25 mouse cellular contexts compared by ENCODE assay signal in genomic region chr2:132860435-132860834, GRCm38 (mm10). TPM values are rescaled to one million over a fixed set of nuclear protein-coding genes. Genes with fewer than 3 reads are reported as not detected.
A peak's percentile ranks its signal among the peaks of the same experiment; 100 is the strongest.
DNase-seq lines count a peak whose midpoint lies in the region; ATAC-seq and TF ChIP-seq lines count a peak whose summit lies in the region.
"Had no signal": no experiment of that assay in that cellular context is flagged by ENCODE, and none has a peak within 500 bp of the region (broad histone marks: within the 10 kb centered on the region; RNA-seq: fewer than 3 reads in every experiment).

No protein-coding gene starts in this region.

- no peak overlapping the region for H3K4me3 ChIP-seq in heart, embryonic 11.5 days (ENCODE audit: low read depth, low read length)
- H3K4me3 ChIP-seq: forebrain, embryonic 10.5 days; gastrocnemius, adult 2 months; heart, embryonic 13.5 days had no signal

- H3K4me1 ChIP-seq in heart, embryonic 11.5 days (ENCODE audit: control insufficient read depth, insufficient read depth, low read length): no peaks in the 10 kb centered on the region
- H3K4me1 ChIP-seq: forebrain, embryonic 10.5 days had no signal

- no peaks in the 10 kb centered on the region for H3K36me3 ChIP-seq in heart, embryonic 11.5 days (ENCODE audit: control insufficient read depth, insufficient read depth, low read length)

- TF ChIP-seq CTCF in brain, embryonic 14.5 days (IDR thresholded peaks at IDR 0.05; ENCODE audit: borderline replicate concordance, extremely low read depth, insufficient read depth, insufficient read length): no peak

- DNase-seq in frontal cortex, postnatal 14 days (ENCODE audit: low spot score in 2 of 2): no peak
- peak; percentile 71 for DNase-seq in 3T3-L1 (ENCODE audit: low read depth, low spot score)
- DNase-seq in brain, embryonic 14.5 days (ENCODE audit: low read depth): peak; percentile 7
- no peak for DNase-seq in right cerebral cortex, postnatal 4 days
- DNase-seq: adrenal gland, adult 2 months; adrenal gland, postnatal 14 days; cerebellum, adult 18-20 months; cerebellum, adult 9-10 months; cerebellum, postnatal 14 days; gastrocnemius, adult 2 months; gastrocnemius, postnatal 14 days; heart, adult 18-20 months; heart, postnatal 14 days; heart, postnatal 4 days; kidney, adult 2 months had no signal

- no peaks in the 10 kb centered on the region for H3K9me3 ChIP-seq in heart, embryonic 11.5 days (replicated peaks; ENCODE audit: control insufficient read depth, low read length)
- H3K9me3 ChIP-seq: forebrain, embryonic 10.5 days; heart, embryonic 13.5 days had no signal

- no peaks in the 10 kb centered on the region for H3K27me3 ChIP-seq in heart, embryonic 11.5 days (ENCODE audit: control insufficient read depth, insufficient read depth, low read length)
- H3K27me3 ChIP-seq: heart, embryonic 13.5 days had no signal

- no peak overlapping the region for H3K9ac ChIP-seq in heart, embryonic 11.5 days (ENCODE audit: low read depth, low read length)
- H3K9ac ChIP-seq: heart, embryonic 13.5 days; hindbrain, embryonic 14.5 days had no signal

- no peak for TF ChIP-seq POLR2A in brain, embryonic 14.5 days (IDR thresholded peaks at IDR 0.05; ENCODE audit: borderline replicate concordance, extremely low read depth, insufficient read depth, insufficient read length, poor library complexity, severe bottlenecking)

- H3K27ac ChIP-seq in heart, embryonic 11.5 days (ENCODE audit: low read depth, low read length): no peak overlapping the region
- H3K27ac ChIP-seq: forebrain, embryonic 10.5 days; gastrocnemius, adult 2 months; heart, embryonic 13.5 days; hindbrain, embryonic 14.5 days; hindbrain, postnatal 0 days had no signal

- ATAC-seq in frontal cortex, adult (ENCODE audit: low TSS enrichment): peak; percentile 67
- ATAC-seq in heart, embryonic 11.5 days (replicated peaks; ENCODE audit: insufficient number of reproducible peaks, low FRiP score, low TSS enrichment): no peak
- ATAC-seq: forebrain, embryonic 14.5 days; hindbrain, postnatal 0 days; inflammation-experienced regulatory T-cells, adult 6 months; intestine, postnatal 0 days had no signal

- no peak overlapping the region for H3K4me2 ChIP-seq in heart, embryonic 11.5 days
- H3K4me2 ChIP-seq: heart, embryonic 13.5 days; hindbrain, embryonic 14.5 days had no signal

RNA-seq across cellular contexts. Expression of gene Crls1, which starts 14.0 kb away (rescaled TPM):
- polyA plus RNA-seq in brain, embryonic 14.5 days (2012; rRNA removed): 27.0 and 35.7 TPM in 2 replicates
- polyA plus RNA-seq in heart, embryonic 11.5 days (2014; fragmentation: Nextera tagmentation; extraction: Ambion mirVana): 18.1 and 18.7 TPM in 2 replicates

RNA-seq across cellular contexts. Expression of gene Lrrn4, which starts 20.3 kb away (rescaled TPM):
- 0.11 and 0.21 TPM in 2 replicates for polyA plus RNA-seq in brain, embryonic 14.5 days (2012; rRNA removed)
- polyA plus RNA-seq in heart, embryonic 11.5 days (2014; fragmentation: Nextera tagmentation; extraction: Ambion mirVana): 17.9 and 22.5 TPM in 2 replicates
- polyA plus RNA-seq: forebrain, embryonic 14.5 days; hindbrain, embryonic 11.5 days had no signal

RNA-seq across cellular contexts. Expression of gene Mcm8, which starts 44.5 kb away (rescaled TPM):
- 4.3 and 6.5 TPM in 2 replicates for polyA plus RNA-seq in brain, embryonic 14.5 days (2012; rRNA removed)
- polyA plus RNA-seq in heart, embryonic 11.5 days (2014; fragmentation: Nextera tagmentation; extraction: Ambion mirVana): 13.9 and 14.7 TPM in 2 replicates

RNA-seq across cellular contexts. Expression of gene Trmt6, which starts 44.6 kb away (rescaled TPM):
- polyA plus RNA-seq in brain, embryonic 14.5 days (2012; rRNA removed): 25.7 and 25.8 TPM in 2 replicates
- 24.4 and 26.5 TPM in 2 replicates for polyA plus RNA-seq in heart, embryonic 11.5 days (2014; fragmentation: Nextera tagmentation; extraction: Ambion mirVana)

Comparison
In these comparisons a context has a peak if more than half of its experiments do, and no peak if none do; other contexts are left out.
1. DNase-seq: peak in 3T3-L1 (single experiment) and brain, embryonic 14.5 days (single experiment); none in frontal cortex, postnatal 14 days (0 of 2) and right cerebral cortex, postnatal 4 days (single experiment).
2. RNA of gene Lrrn4, which starts 20.3 kb away (polyA plus RNA-seq): 17.9 to 22.5 TPM in heart, embryonic 11.5 days; 0.11 to 0.21 TPM in brain, embryonic 14.5 days; every median in the first group is over 10 times any median in the second.